21 mouse cellular contexts compared by ENCODE assay signal in the genomic region with DNA sequence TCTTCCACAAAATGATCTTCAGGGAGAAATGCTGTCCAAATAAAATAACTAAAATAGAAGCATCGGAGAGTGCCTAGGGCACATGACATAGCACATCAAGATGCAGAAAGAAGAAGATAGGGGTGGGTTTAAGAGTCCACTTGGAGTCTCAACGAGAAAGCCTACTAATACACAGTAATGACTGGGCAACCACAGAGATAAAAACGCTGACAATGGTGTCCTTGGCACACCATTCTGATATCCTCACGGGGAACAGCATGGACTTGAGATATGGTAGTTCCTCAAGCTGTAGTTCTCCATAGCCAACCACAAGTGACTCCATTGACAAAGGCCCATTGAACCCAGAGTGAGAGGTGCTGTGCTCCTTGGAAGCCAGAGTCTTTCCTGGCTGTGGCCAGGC.
"Had no signal": no experiment of that assay in that cellular context is flagged by ENCODE, and none has a peak within 500 bp of the region (broad histone marks: within the 10 kb centered on the region; RNA-seq: fewer than 3 reads in every experiment).

No protein-coding gene starts in this region.

- H3K4me3 ChIP-seq: heart, adult 2 months; heart, embryonic 13.5 days; heart, embryonic 15.5 days; hindbrain, embryonic 13.5 days; hindbrain, embryonic 15.5 days; layer of hippocampus, adult 2 months; left cerebral cortex, adult 2 months; limb, embryonic 10.5 days; limb, embryonic 12.5 days had no signal

- H3K27ac ChIP-seq: heart, adult 2 months; heart, embryonic 13.5 days; heart, embryonic 15.5 days; hindbrain, embryonic 13.5 days; hindbrain, embryonic 15.5 days; hindbrain, postnatal 0 days; layer of hippocampus, adult 2 months; left cerebral cortex, adult 2 months; limb, embryonic 10.5 days; limb, embryonic 12.5 days had no signal

- H3K9ac ChIP-seq: heart, embryonic 13.5 days; heart, embryonic 15.5 days; hindbrain, embryonic 13.5 days; hindbrain, embryonic 15.5 days; limb, embryonic 12.5 days had no signal

- H3K4me2 ChIP-seq: heart, embryonic 13.5 days; heart, embryonic 15.5 days; hindbrain, embryonic 13.5 days; hindbrain, embryonic 15.5 days; limb, embryonic 12.5 days had no signal

- H3K27me3 ChIP-seq: heart, embryonic 13.5 days; heart, embryonic 15.5 days; hindbrain, embryonic 13.5 days; hindbrain, embryonic 15.5 days; limb, embryonic 12.5 days had no signal

- H3K36me3 ChIP-seq: heart, embryonic 13.5 days; heart, embryonic 15.5 days; hindbrain, embryonic 13.5 days; hindbrain, embryonic 15.5 days; limb, embryonic 10.5 days; limb, embryonic 12.5 days had no signal

- DNase-seq: gastrocnemius, postnatal 14 days; gastrocnemius, postnatal 36 days; heart, adult 2 months; heart, postnatal 14 days; heart, postnatal 36 days; kidney, adult 11 months; kidney, adult 8-10 months; kidney, postnatal 10 days; kidney, postnatal 25 days; kidney, postnatal 4 days; liver had no signal

- ATAC-seq: hindbrain, postnatal 0 days; intestine, embryonic 16.5 days had no signal

- H3K9me3 ChIP-seq: heart, embryonic 13.5 days; heart, embryonic 15.5 days; hindbrain, embryonic 13.5 days; hindbrain, embryonic 15.5 days; limb, embryonic 10.5 days; limb, embryonic 12.5 days had no signal
